Mouse (Mus musculus) forebrain, embryonic 14.5 days (tissue): Measurements from ENCODE around the gene Mex3a. TPM values are rescaled to one million over a fixed set of nuclear protein-coding genes. Genes with fewer than 3 reads are reported as not detected.

ENCODE experiments used
- ATAC-seq: fragments of 200-750 bp; cut with Nextera tagmentation; 2 replicates; pipeline ENCODE4 v1.8.0; 2017; ENCODE audit warnings: mild to moderate bottlenecking, moderate library complexity
- DNase-seq: peaks from one replicate; pipeline ENCODE4 v3.0.0-alpha.2; 2015; ENCODE audit warnings: low spot score
- H3K27ac ChIP-seq: fragments of 300-500 bp; sonication (generic); 2 replicates; pipeline ENCODE4 v1.5.1; 2014; ENCODE audit warnings: low read depth, mild to moderate bottlenecking, control low read depth, low read length, moderate library complexity
- H3K27me3 ChIP-seq: fragments of 300-500 bp; sonication (generic); replicated peaks from 2 replicates; pipeline ENCODE4 v1.6.1; 2014; ENCODE audit warnings: low read length, control low read depth, mixed read lengths; ENCODE audit not compliant: control insufficient read depth, insufficient read depth
- H3K36me3 ChIP-seq: fragments of 300-500 bp; sonication (generic); 2 replicates; pipeline ENCODE4 v1.6.1; 2014; ENCODE audit warnings: low read length, control low read depth; ENCODE audit not compliant: control insufficient read depth, insufficient read depth
- H3K4me1 ChIP-seq: fragments of 300-500 bp; sonication (generic); 2 replicates; pipeline ENCODE4 v1.6.1; 2014; ENCODE audit warnings: antibody characterized with exemption, low read length, control low read depth; ENCODE audit not compliant: control insufficient read depth, insufficient read depth
- H3K4me2 ChIP-seq: fragments of 300-500 bp; sonication (generic); 2 replicates; pipeline ENCODE4 v1.6.1; 2014; ENCODE audit warnings: mild to moderate bottlenecking, control low read depth, low read length
- H3K4me3 ChIP-seq: fragments of 300-500 bp; sonication (generic); 2 replicates; pipeline ENCODE4 v1.5.1; 2014; ENCODE audit warnings: low read depth, low read length, control low read depth
- H3K9ac ChIP-seq: fragments of 300-500 bp; sonication (generic); 2 replicates; pipeline ENCODE4 v1.6.1; 2014; ENCODE audit warnings: mild to moderate bottlenecking, low read length, control low read depth, moderate library complexity
- H3K9me3 ChIP-seq: fragments of 300-500 bp; sonication (generic); replicated peaks from 2 replicates; pipeline ENCODE4 v1.6.1; 2016; ENCODE audit warnings: low read length, control low read depth, mixed read lengths; ENCODE audit not compliant: control insufficient read depth
- WGBS: fragments of 180-500 bp; shearing (Covaris S2); extraction: QIAGEN DNeasy Blood & Tissue Kit; methylation state at CpG from one replicate; pipeline ENCODE4 v1.1.7; 2014; 5-methylcytosine and 5-hydroxymethylcytosine counted together
- polyA plus RNA-seq: library from polyadenylated mRNA; unstranded; fragments of >200 nt; fragmentation: Nextera tagmentation; extraction: Ambion mirVana; gene quantifications from 2 replicates; pipeline ENCODE4 v1.2.1, GENCODE M21; 2014

Mex3a gene
- polyA plus RNA-seq, 1 experiment from 2014 or later: 48.8 TPM

GRCm38 (mm10) chr3:88510421-88511289 is 21.5 kb upstream of the Mex3a start:
- peaks cover 12% of the 10 kb centered on the region for H3K4me1 ChIP-seq
- ATAC-seq: peak; percentile 25

GRCm38 (mm10) chr3:88511559-88511958 is 20.6 kb upstream of the Mex3a start:
- no peak for ATAC-seq
- no peak for DNase-seq
- Histone ChIP-seq H3K27me3 (no peaks in the 10 kb centered on the region), H3K4me3 (no peak overlapping the region), H3K9me3 (no peaks in the 10 kb centered on the region), H3K36me3 (no peaks in the 10 kb centered on the region), H3K4me1 (peaks cover 12% of the 10 kb centered on the region), H3K9ac (no peak overlapping the region), H3K4me2 (no peak overlapping the region), H3K27ac (no peak overlapping the region)
- WGBS: 67% methylated on average over 4 of the region's 4 CpGs

More at GRCm38 (mm10) chr3:88510421-88511289, 21.5 kb upstream of the Mex3a start:
- peak overlapping the region; percentile 91; the same call in 1 of the 2 replicates for H3K27ac ChIP-seq
- no peaks in the 10 kb centered on the region for H3K36me3 ChIP-seq
- WGBS: 48% methylated on average over 13 of the region's 13 CpGs
- no peaks in the 10 kb centered on the region for H3K27me3 ChIP-seq
- no peak for DNase-seq
- no peaks in the 10 kb centered on the region for H3K9me3 ChIP-seq
- H3K4me3 ChIP-seq: peak overlapping the region; percentile 32
- H3K4me2 ChIP-seq: peak overlapping the region; percentile 61
- H3K9ac ChIP-seq: peak overlapping the region; percentile 62; the same call in 1 of the 2 replicates

GRCm38 (mm10) chr3:88512141-88512895 is 19.9 kb upstream of the Mex3a start:
- ATAC-seq (no peak), DNase-seq (no peak)
- no peaks in the 10 kb centered on the region for H3K9me3 ChIP-seq
- no peaks in the 10 kb centered on the region for H3K36me3 ChIP-seq
- H3K4me3 ChIP-seq: no peak overlapping the region
- H3K27ac ChIP-seq: 0 out of 2 replicates have a peak overlapping the region, but pooled peaks have one; percentile 9
- peak overlapping the region; percentile 14; the same call in 1 of the 2 replicates for H3K4me2 ChIP-seq
- 37% methylated on average over 6 of the region's 6 CpGs for WGBS
- no peak overlapping the region; the same call in 1 of the 2 replicates for H3K9ac ChIP-seq
- no peaks in the 10 kb centered on the region for H3K27me3 ChIP-seq
- peaks cover 12% of the 10 kb centered on the region for H3K4me1 ChIP-seq

- 37% methylated on average over 15 of the region's 15 CpGs for WGBS
Observed at GRCm38 (mm10) chr3:88512896-88513545, 19.2 kb upstream of the Mex3a start.

GRCm38 (mm10) chr3:88513546-88514115 is 18.6 kb upstream of the Mex3a start:
- WGBS: 87% methylated on average over 7 of the region's 7 CpGs
- Histone ChIP-seq H3K4me3 (no peak overlapping the region), H3K36me3 (no peaks in the 10 kb centered on the region), H3K9me3 (no peaks in the 10 kb centered on the region), H3K9ac (no peak overlapping the region), H3K4me1 (peaks cover 12% of the 10 kb centered on the region), H3K27ac (no peak overlapping the region), H3K27me3 (no peaks in the 10 kb centered on the region), H3K4me2 (no peak overlapping the region)
- DNase-seq (no peak), ATAC-seq (no peak)

More at GRCm38 (mm10) chr3:88512896-88513545, 19.2 kb upstream of the Mex3a start:
- Histone ChIP-seq H3K36me3 (no peaks in the 10 kb centered on the region), H3K9me3 (no peaks in the 10 kb centered on the region), H3K4me2 (peak overlapping the region; percentile 14; the same call in 1 of the 2 replicates), H3K4me3 (no peak overlapping the region), H3K27me3 (no peaks in the 10 kb centered on the region), H3K4me1 (peaks cover 12% of the 10 kb centered on the region), H3K9ac (no peak overlapping the region; the same call in 1 of the 2 replicates), H3K27ac (0 out of 2 replicates have a peak overlapping the region, but pooled peaks have one; percentile 9)
- no peak for DNase-seq
- ATAC-seq: no peak

GRCm38 (mm10) chr3:88514231-88515094 is 17.7 kb upstream of the Mex3a start:
- Histone ChIP-seq H3K4me2 (no peak overlapping the region), H3K36me3 (no peaks in the 10 kb centered on the region), H3K27me3 (no peaks in the 10 kb centered on the region), H3K27ac (no peak overlapping the region), H3K9ac (no peak overlapping the region), H3K4me3 (no peak overlapping the region), H3K4me1 (peaks cover 12% of the 10 kb centered on the region), H3K9me3 (no peaks in the 10 kb centered on the region)
- ATAC-seq (no peak), DNase-seq (no peak)
- WGBS: 77% methylated on average over 10 of the region's 10 CpGs

- no peak for ATAC-seq
- 100% methylated on average over 2 of the region's 2 CpGs for WGBS
- DNase-seq: no peak
Observed at GRCm38 (mm10) chr3:88515095-88515386, 17.2 kb upstream of the Mex3a start.

GRCm38 (mm10) chr3:88516407-88516806 is 15.8 kb upstream of the Mex3a start:
- no peak for ATAC-seq
- Histone ChIP-seq H3K27ac (no peak overlapping the region), H3K9ac (no peak overlapping the region), H3K27me3 (no peaks in the 10 kb centered on the region), H3K4me1 (peaks cover 9% of the 10 kb centered on the region), H3K4me2 (no peak overlapping the region), H3K9me3 (no peaks in the 10 kb centered on the region), H3K4me3 (no peak overlapping the region), H3K36me3 (no peaks in the 10 kb centered on the region)
- DNase-seq: no peak
- 85% methylated on average over 2 of the region's 2 CpGs for WGBS

More at GRCm38 (mm10) chr3:88515095-88515386, 17.2 kb upstream of the Mex3a start:
- no peaks in the 10 kb centered on the region for H3K27me3 ChIP-seq
- H3K4me1 ChIP-seq: peaks cover 12% of the 10 kb centered on the region
- H3K4me3 ChIP-seq: no peak overlapping the region
- H3K4me2 ChIP-seq: no peak overlapping the region
- H3K9ac ChIP-seq: no peak overlapping the region
- no peaks in the 10 kb centered on the region for H3K9me3 ChIP-seq
- H3K36me3 ChIP-seq: no peaks in the 10 kb centered on the region
- H3K27ac ChIP-seq: no peak overlapping the region
